Mouse (Mus musculus) bone marrow, adult 2 months (tissue): ENCODE results near the gene Kcnk6. TPM values are rescaled to one million over a fixed set of nuclear protein-coding genes. Genes with fewer than 3 reads are reported as not detected.

Experiments used
- H3K27ac ChIP-seq: fragments of 200-500 bp; 2 replicates; pipeline ENCODE4 v1.5.1; 2012; ENCODE audit warnings: low read depth, mild to moderate bottlenecking, control low read depth, inconsistent platforms, low read length; ENCODE audit not compliant: control insufficient read depth, poor library complexity, insufficient read depth
- H3K4me1 ChIP-seq: fragments of 200-500 bp; 2 replicates; pipeline ENCODE4 v1.6.1; 2011; ENCODE audit warnings: low read length; ENCODE audit not compliant: control insufficient read depth, insufficient read depth
- H3K4me3 ChIP-seq: fragments of 200-500 bp; replicated peaks from 2 replicates; pipeline ENCODE3; 2011; ENCODE audit warnings: mild to moderate bottlenecking, low read depth, low read length, control low read depth; ENCODE audit not compliant: control insufficient read depth
- CTCF ChIP-seq: fragments of 200-500 bp; IDR thresholded peaks from 2 replicates; pipeline ENCODE4 v1.5.1; 2011; ENCODE audit warnings: low read length, control low read depth; ENCODE audit not compliant: control insufficient read depth, insufficient read depth
- POLR2A ChIP-seq: fragments of 200-500 bp; IDR thresholded peaks from 2 replicates; pipeline ENCODE4 v1.6.1; 2011; ENCODE audit warnings: low read depth, mild to moderate bottlenecking, control low read depth, low read length, borderline replicate concordance; ENCODE audit not compliant: control insufficient read depth
- WGBS: fragments of 180-500 bp; shearing (Covaris S2); methylation state at CpG from one replicate; pipeline ENCODE4 v1.1.7; 2018; 5-methylcytosine and 5-hydroxymethylcytosine counted together
- polyA plus RNA-seq: library from polyadenylated mRNA; stranded (reverse); fragments of >200 nt; gene quantifications from 2 replicates; pipeline ENCODE4 v1.2.4, GENCODE M21; 2011; ENCODE audit warnings: low replicate concordance; ENCODE audit not compliant: missing spikeins, insufficient read depth, insufficient read length

Gene Kcnk6
- polyA plus RNA-seq, 1 experiment: 8.8 TPM

GRCm38 (mm10) chr7:29253842-29254241 is 21.5 kb upstream of the Kcnk6 start:
- H3K4me3 ChIP-seq: no peak overlapping the region
- no peaks in the 10 kb centered on the region for H3K4me1 ChIP-seq
- 33% methylated on average over 5 of the region's 5 CpGs for WGBS
- H3K27ac ChIP-seq: no peak overlapping the region
- no peak for TF ChIP-seq CTCF
- TF ChIP-seq POLR2A: no peak

DNA sequence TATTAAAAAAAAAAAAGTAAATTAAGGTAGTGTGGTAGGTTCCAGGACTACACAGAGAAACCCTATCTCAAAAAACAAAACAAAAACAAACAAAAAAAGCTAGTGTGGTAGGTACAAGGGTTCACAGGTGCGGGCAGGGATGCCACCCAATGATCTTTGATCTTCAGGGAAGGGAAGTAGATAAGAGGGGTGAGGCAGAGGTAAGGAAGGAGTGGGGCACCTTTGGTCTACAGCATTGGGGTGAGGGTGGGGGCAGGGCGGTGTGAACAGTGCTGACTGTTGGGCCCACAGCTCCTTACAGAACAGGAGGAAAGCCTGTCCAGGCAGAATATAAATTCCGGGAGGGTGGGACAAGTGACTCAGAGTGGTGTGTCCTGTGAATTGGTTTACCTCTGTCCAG is 18.9 kb upstream of the Kcnk6 start:
- Histone ChIP-seq H3K27ac (no peak overlapping the region), H3K4me3 (no peak overlapping the region), H3K4me1 (no peaks in the 10 kb centered on the region)
- TF ChIP-seq POLR2A: no peak
- TF ChIP-seq CTCF: no peak
- WGBS: 69% methylated on average over 3 of the region's 3 CpGs

- Histone ChIP-seq H3K4me3 (peak within 1 kb of the TSS; percentile 19), H3K27ac (no peak within 1 kb of the TSS; the same call in 1 of the 2 replicates), H3K4me1 (no peaks in the 10 kb centered on the region)
- 38% methylated on average over 20 of the region's 20 CpGs for WGBS
- TF ChIP-seq POLR2A (no peak), CTCF (no peak)
Observed at GRCm38 (mm10) chr7:29248261-29248841, 16.0 kb upstream of the Kcnk6 start, which contains the start of gene 2200002D01Rik. Gene 2200002D01Rik (minus strand): TSS chr7:29248466.

- Histone ChIP-seq H3K27ac (no peak overlapping the region), H3K4me1 (no peaks in the 10 kb centered on the region), H3K4me3 (peak overlapping the region; percentile 14)
- 28% methylated on average over 19 of the region's 19 CpGs for WGBS
- TF ChIP-seq POLR2A: no peak
- TF ChIP-seq CTCF: no peak
Observed at GRCm38 (mm10) chr7:29247706-29248105, 15.4 kb upstream of the Kcnk6 start.

DNA sequence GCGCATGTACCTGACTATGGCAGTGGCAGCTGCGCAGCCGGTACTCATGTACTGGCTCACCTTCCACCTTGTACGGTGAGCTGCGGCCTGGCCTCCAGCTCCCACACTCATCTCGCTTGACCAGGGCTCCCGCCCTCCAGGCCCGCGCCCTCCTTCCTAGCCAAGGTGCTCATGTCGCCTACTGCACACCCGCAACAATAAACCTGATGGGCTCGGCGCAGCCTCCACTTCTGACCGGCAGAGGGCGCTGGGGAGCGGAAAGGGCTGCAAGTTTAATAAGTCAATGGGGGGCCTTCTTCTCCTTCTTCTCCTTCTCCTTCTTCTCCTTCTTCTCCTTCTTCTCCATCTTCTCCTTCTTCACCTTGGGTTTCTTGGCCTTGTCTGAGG is 15.0 kb upstream of the Kcnk6 start:
- 31% methylated on average over 16 of the region's 16 CpGs for WGBS
- Histone ChIP-seq H3K4me3 (peak overlapping the region; percentile 14), H3K27ac (no peak overlapping the region), H3K4me1 (no peaks in the 10 kb centered on the region)
- TF ChIP-seq POLR2A (no peak), CTCF (peak; percentile 87)

- 86% methylated on average over 21 of the region's 21 CpGs for WGBS
- Histone ChIP-seq H3K4me3 (no peak overlapping the region), H3K4me1 (no peaks in the 10 kb centered on the region), H3K27ac (no peak overlapping the region)
- no peak for TF ChIP-seq POLR2A
- no peak for TF ChIP-seq CTCF
Observed at GRCm38 (mm10) chr7:29246619-29247313, 14.5 kb upstream of the Kcnk6 start.

GRCm38 (mm10) chr7:29246015-29246414 is 13.7 kb upstream of the Kcnk6 start:
- H3K4me1 ChIP-seq: no peaks in the 10 kb centered on the region
- no peak overlapping the region for H3K27ac ChIP-seq
- TF ChIP-seq POLR2A: no peak
- no peak for TF ChIP-seq CTCF
- WGBS: 83% methylated on average over 5 of the region's 5 CpGs
- no peak overlapping the region for H3K4me3 ChIP-seq

DNA sequence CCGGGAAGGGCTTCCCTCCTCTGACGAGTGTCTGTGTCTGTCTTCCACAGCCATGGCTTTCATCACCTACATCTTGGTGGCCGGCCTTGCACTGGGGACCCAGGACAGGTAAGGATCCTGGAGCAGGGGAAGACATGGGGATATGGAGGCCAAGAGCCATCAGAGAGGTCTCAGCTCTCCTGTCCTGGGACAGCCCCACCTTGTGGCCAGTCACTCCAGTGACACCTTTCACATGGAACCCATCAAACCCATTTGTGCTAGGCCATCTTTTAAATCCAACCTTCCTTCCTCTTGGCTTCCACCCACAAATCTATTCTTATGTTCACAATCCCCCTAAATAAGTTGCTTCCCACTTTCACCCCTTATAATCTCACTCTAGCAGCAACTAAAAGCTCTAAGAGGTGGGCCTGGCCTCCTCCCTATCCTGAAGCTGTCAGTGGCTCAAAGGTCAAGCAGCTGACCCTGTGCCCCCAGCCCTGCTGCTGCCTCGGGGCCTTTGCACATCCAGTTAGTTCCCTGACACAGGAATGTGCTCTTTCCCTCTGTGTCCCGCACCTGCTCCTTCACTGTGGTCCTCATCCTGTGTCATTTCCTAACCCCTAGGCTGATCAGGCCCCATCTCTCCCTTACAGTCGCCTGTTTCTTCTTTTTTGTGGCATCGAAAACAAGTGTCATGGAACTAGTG is 12.6 kb upstream of the Kcnk6 start:
- H3K27ac ChIP-seq: no peak overlapping the region
- WGBS: 83% methylated on average over 7 of the region's 7 CpGs
- no peaks in the 10 kb centered on the region for H3K4me1 ChIP-seq
- TF ChIP-seq CTCF: peak; percentile 80
- no peak for TF ChIP-seq POLR2A
- no peak overlapping the region for H3K4me3 ChIP-seq
